Mouse (Mus musculus): ENCODE data around the gene Pard3. TPM values are rescaled to one million over a fixed set of nuclear protein-coding genes. Genes with fewer than 3 reads are reported as not detected.
A peak's percentile ranks its signal among the peaks of the same experiment; 100 is the strongest.

Pard3 gene
- polyA plus RNA-seq, 2 experiments, result 4.5 TPM

- TF ChIP-seq CTCF (IDR thresholded peaks at IDR 0.05; ENCODE audit: low read depth) (no peak), EP300 (IDR thresholded peaks at IDR 0.05; ENCODE audit: low read depth) (no peak)
- ATAC-seq (ENCODE audit: insufficient read depth) (no peak), DNase-seq (ENCODE audit: low read depth in 3 of 3, low spot score in 3 of 3) (no peak)
- WGBS (ENCODE audit: insufficient replicate concordance), result 44% methylated on average over 3 of the region's 3 CpGs
- Histone ChIP-seq H3K4me1 (replicated peaks; ENCODE audit: control insufficient read depth in 2 of 2, insufficient read depth in 2 of 2, low read length in 1 of 2) (no peaks in the 10 kb centered on the region), H3K9ac (replicated peaks) (no peak overlapping the region), H3K36me3 (replicated peaks; ENCODE audit: control insufficient read depth, insufficient read depth, low read depth) (no peaks in the 10 kb centered on the region), H3K27ac (no peak overlapping the region), H3K27me3 (ENCODE audit: control insufficient read depth, insufficient read depth, low read length) (no peaks in the 10 kb centered on the region), H3K4me3 (ENCODE audit: insufficient read depth in 1 of 2, low read depth in 2 of 2, low read length in 2 of 2) (no peak overlapping the region), H3K4me2 (ENCODE audit: low read depth) (no peak overlapping the region), H3K9me3 (ENCODE audit: control insufficient read depth, low read length) (no peaks in the 10 kb centered on the region)
Measured at GRCm38 (mm10) chr8:127262436-127262835, 198.7 kb downstream of the Pard3 start.

- no peaks in the 10 kb centered on the region for H3K36me3 ChIP-seq (replicated peaks; ENCODE audit: control insufficient read depth, insufficient read depth, low read depth)
- no peak overlapping the region for H3K4me2 ChIP-seq (ENCODE audit: low read depth)
- no peaks in the 10 kb centered on the region for H3K9me3 ChIP-seq (ENCODE audit: control insufficient read depth, low read length)
- H3K4me3 ChIP-seq (ENCODE audit: insufficient read depth in 1 of 2, low read depth in 2 of 2, low read length in 2 of 2), result no peak overlapping the region
- H3K4me1 ChIP-seq (replicated peaks; ENCODE audit: control insufficient read depth in 2 of 2, insufficient read depth in 2 of 2, low read length in 1 of 2), result no peaks in the 10 kb centered on the region
- no peak for TF ChIP-seq EP300 (IDR thresholded peaks at IDR 0.05; ENCODE audit: low read depth)
- TF ChIP-seq CTCF (IDR thresholded peaks at IDR 0.05; ENCODE audit: low read depth), result no peak
- 39% methylated on average over 4 of the region's 4 CpGs for WGBS (ENCODE audit: insufficient replicate concordance)
- ATAC-seq (ENCODE audit: insufficient read depth) (no peak), DNase-seq (ENCODE audit: low read depth in 3 of 3, low spot score in 3 of 3) (no peak)
- no peak overlapping the region for H3K9ac ChIP-seq (replicated peaks)
- H3K27ac ChIP-seq, result no peak overlapping the region
- no peaks in the 10 kb centered on the region for H3K27me3 ChIP-seq (ENCODE audit: control insufficient read depth, insufficient read depth, low read length)
Measured at GRCm38 (mm10) chr8:127262926-127263325, 199.2 kb downstream of the Pard3 start.

- ATAC-seq (ENCODE audit: insufficient read depth) (no peak), DNase-seq (ENCODE audit: low read depth in 3 of 3, low spot score in 3 of 3) (no peak)
- Histone ChIP-seq H3K27me3 (ENCODE audit: control insufficient read depth, insufficient read depth, low read length) (no peaks in the 10 kb centered on the region), H3K4me1 (replicated peaks; ENCODE audit: control insufficient read depth in 2 of 2, insufficient read depth in 2 of 2, low read length in 1 of 2) (no peaks in the 10 kb centered on the region), H3K36me3 (replicated peaks; ENCODE audit: control insufficient read depth, insufficient read depth, low read depth) (no peaks in the 10 kb centered on the region), H3K9ac (replicated peaks) (no peak overlapping the region), H3K4me2 (ENCODE audit: low read depth) (no peak overlapping the region), H3K4me3 (ENCODE audit: insufficient read depth in 1 of 2, low read depth in 2 of 2, low read length in 2 of 2) (no peak overlapping the region), H3K9me3 (ENCODE audit: control insufficient read depth, low read length) (no peaks in the 10 kb centered on the region), H3K27ac (no peak overlapping the region)
- 66% methylated on average over 5 of the region's 5 CpGs for WGBS (ENCODE audit: insufficient replicate concordance)
- TF ChIP-seq CTCF (IDR thresholded peaks at IDR 0.05; ENCODE audit: low read depth) (no peak), EP300 (IDR thresholded peaks at IDR 0.05; ENCODE audit: low read depth) (no peak)
Measured at GRCm38 (mm10) chr8:127263457-127263856, 199.8 kb downstream of the Pard3 start.

- no peak for DNase-seq (ENCODE audit: low read depth in 3 of 3, low spot score in 3 of 3)
- no peak overlapping the region for H3K4me2 ChIP-seq (ENCODE audit: low read depth)
Measured at GRCm38 (mm10) chr8:127264691-127265470, 201.2 kb downstream of the Pard3 start.

GRCm38 (mm10) chr8:127266777-127267176 is 203.1 kb downstream of the Pard3 start:
- no peak overlapping the region for H3K27ac ChIP-seq
- no peaks in the 10 kb centered on the region for H3K36me3 ChIP-seq (replicated peaks; ENCODE audit: control insufficient read depth, insufficient read depth, low read depth)
- DNase-seq (ENCODE audit: low read depth in 3 of 3, low spot score in 3 of 3) (no peak), ATAC-seq (ENCODE audit: insufficient read depth) (no peak)
- no peaks in the 10 kb centered on the region for H3K9me3 ChIP-seq (ENCODE audit: control insufficient read depth, low read length)
- no peak overlapping the region for H3K4me2 ChIP-seq (ENCODE audit: low read depth)
- TF ChIP-seq CTCF (IDR thresholded peaks at IDR 0.05; ENCODE audit: low read depth), result no peak
- no peak for TF ChIP-seq EP300 (IDR thresholded peaks at IDR 0.05; ENCODE audit: low read depth)
- no peak overlapping the region for H3K4me3 ChIP-seq (ENCODE audit: insufficient read depth in 1 of 2, low read depth in 2 of 2, low read length in 2 of 2)
- no peaks in the 10 kb centered on the region for H3K27me3 ChIP-seq (ENCODE audit: control insufficient read depth, insufficient read depth, low read length)
- 58% methylated on average over 5 of the region's 5 CpGs for whole genome bisulfite sequencing (ENCODE audit: insufficient replicate concordance)
- H3K4me1 ChIP-seq (replicated peaks; ENCODE audit: control insufficient read depth in 2 of 2, insufficient read depth in 2 of 2, low read length in 1 of 2), result no peaks in the 10 kb centered on the region
- H3K9ac ChIP-seq (replicated peaks), result no peak overlapping the region

More at GRCm38 (mm10) chr8:127264691-127265470, 201.2 kb downstream of the Pard3 start:
- no peak overlapping the region for H3K27ac ChIP-seq
- ATAC-seq (ENCODE audit: insufficient read depth), result 0 out of 2 replicates have a peak, but pooled peaks have one; percentile 21
- no peaks in the 10 kb centered on the region for H3K4me1 ChIP-seq (replicated peaks; ENCODE audit: control insufficient read depth in 2 of 2, insufficient read depth in 2 of 2, low read length in 1 of 2)
- H3K27me3 ChIP-seq (ENCODE audit: control insufficient read depth, insufficient read depth, low read length), result no peaks in the 10 kb centered on the region
- 59% methylated on average over 8 of the region's 8 CpGs for WGBS (ENCODE audit: insufficient replicate concordance)
- H3K9ac ChIP-seq (replicated peaks), result no peak overlapping the region
- H3K9me3 ChIP-seq (ENCODE audit: control insufficient read depth, low read length), result no peaks in the 10 kb centered on the region
- H3K4me3 ChIP-seq (ENCODE audit: insufficient read depth in 1 of 2, low read depth in 2 of 2, low read length in 2 of 2), result no peak overlapping the region
- no peaks in the 10 kb centered on the region for H3K36me3 ChIP-seq (replicated peaks; ENCODE audit: control insufficient read depth, insufficient read depth, low read depth)
- TF ChIP-seq CTCF (IDR thresholded peaks at IDR 0.05; ENCODE audit: low read depth) (no peak), EP300 (IDR thresholded peaks at IDR 0.05; ENCODE audit: low read depth) (no peak)
